Mouse (Mus musculus) midbrain, embryonic 11.5 days (tissue): ENCODE data around the gene Olfr1174-ps. TPM values are rescaled to one million over a fixed set of nuclear protein-coding genes. Genes with fewer than 3 reads are reported as not detected.

Experiments
- ATAC-seq: fragments of 200-750 bp; cut with Nextera tagmentation; 2 replicates; pipeline ENCODE4 v1.8.0; 2017; ENCODE audit warnings: moderate TSS enrichment, moderate library complexity; ENCODE audit not compliant: low FRiP score
- DNase-seq: peaks from one replicate; pipeline ENCODE4 v3.0.0; 2015; ENCODE audit warnings: low spot score; ENCODE audit errors: missing footprints
- H3K27ac ChIP-seq: fragments of 300-500 bp; sonication (generic); 2 replicates; pipeline ENCODE4 v1.5.1; 2014; ENCODE audit warnings: low read depth, low read length
- H3K27me3 ChIP-seq: fragments of 300-500 bp; sonication (generic); 2 replicates; pipeline ENCODE4 v1.6.1; 2014; ENCODE audit warnings: mild to moderate bottlenecking, low read length, moderate library complexity, mixed read lengths; ENCODE audit not compliant: control insufficient read depth, insufficient read depth
- H3K36me3 ChIP-seq: fragments of 300-500 bp; sonication (generic); 2 replicates; pipeline ENCODE4 v1.6.1; 2014; ENCODE audit warnings: mild to moderate bottlenecking, low read length, moderate library complexity, mixed read lengths; ENCODE audit not compliant: control insufficient read depth, insufficient read depth
- H3K4me1 ChIP-seq: fragments of 300-500 bp; sonication (generic); 2 replicates; pipeline ENCODE4 v1.6.1; 2014; ENCODE audit warnings: low read length; ENCODE audit not compliant: control insufficient read depth, insufficient read depth
- H3K4me2 ChIP-seq: fragments of 300-500 bp; sonication (generic); 2 replicates; pipeline ENCODE4 v1.6.1; 2014; ENCODE audit warnings: mild to moderate bottlenecking, moderate library complexity
- H3K4me3 ChIP-seq: fragments of 300-500 bp; sonication (generic); 2 replicates; pipeline ENCODE4 v1.5.1; 2014; ENCODE audit warnings: low read depth, low read length
- H3K9ac ChIP-seq: fragments of 300-500 bp; sonication (generic); 2 replicates; pipeline ENCODE4 v1.6.1; 2014; ENCODE audit warnings: low read length
- H3K9me3 ChIP-seq: fragments of 300-500 bp; sonication (generic); 2 replicates; pipeline ENCODE4 v1.6.1; 2016; ENCODE audit warnings: low read length; ENCODE audit not compliant: control insufficient read depth
- WGBS: fragments of 180-500 bp; shearing (Covaris S2); extraction: QIAGEN DNeasy Blood & Tissue Kit; methylation state at CpG from one replicate; pipeline ENCODE4 v1.1.7; 2014; 5-methylcytosine and 5-hydroxymethylcytosine counted together
- polyA plus RNA-seq: library from polyadenylated mRNA; unstranded; fragments of >200 nt; fragmentation: Nextera tagmentation; extraction: Ambion mirVana; gene quantifications from 2 replicates; pipeline ENCODE4 v1.2.1, GENCODE M21; 2014

The Olfr1174-ps gene
- polyA plus RNA-seq: not detected in 2 replicates

DNA sequence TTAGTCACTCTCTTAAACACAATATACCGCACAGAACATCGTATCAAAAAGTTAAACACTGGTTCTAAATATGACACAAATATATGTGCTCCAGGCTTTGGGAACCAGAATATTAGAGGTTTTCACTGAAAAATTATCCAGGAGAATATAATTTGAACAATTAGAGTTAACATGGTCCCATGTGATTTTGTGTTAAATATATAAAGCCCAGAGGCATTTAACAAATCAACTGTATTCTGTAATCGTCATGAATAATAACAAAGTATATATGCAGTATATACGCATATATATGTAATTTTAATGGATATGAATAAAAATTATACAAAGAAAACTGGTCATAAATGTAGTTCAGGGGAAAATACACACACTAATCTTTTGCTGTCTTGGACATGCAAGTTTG, at the start of gene Olfr1174-ps:
Olfr1174-ps (minus strand) TSS at position 101 of the 400 bp plus-strand sequence.
- no peak within 1 kb of the TSS for H3K27ac ChIP-seq
- no peaks in the 10 kb centered on the region for H3K9me3 ChIP-seq
- DNase-seq (no peak), ATAC-seq (no peak)
- H3K4me1 ChIP-seq: no peaks in the 10 kb centered on the region
- H3K4me3 ChIP-seq: no peak within 1 kb of the TSS
- H3K4me2 ChIP-seq: no peak within 1 kb of the TSS
- 92% methylated on average over 4 of the region's 4 CpGs for WGBS
- H3K36me3 ChIP-seq: no peaks in the 10 kb centered on the region
- H3K27me3 ChIP-seq: no peaks in the 10 kb centered on the region
- no peak within 1 kb of the TSS for H3K9ac ChIP-seq

GRCm38 (mm10) chr2:88356304-88356703, 41.4 kb upstream of the Olfr1174-ps start:
- no peaks in the 10 kb centered on the region for H3K27me3 ChIP-seq
- H3K4me1 ChIP-seq: no peaks in the 10 kb centered on the region
- DNase-seq: peak; percentile 89
- H3K27ac ChIP-seq: no peak overlapping the region
- no peak overlapping the region for H3K4me2 ChIP-seq
- H3K9me3 ChIP-seq: no peaks in the 10 kb centered on the region
- no peak overlapping the region for H3K4me3 ChIP-seq
- peak; percentile 55; the same call in 1 of the 2 replicates for ATAC-seq
- H3K36me3 ChIP-seq: no peaks in the 10 kb centered on the region
- WGBS: 2% methylated on average over 2 of the region's 2 CpGs
- H3K9ac ChIP-seq: no peak overlapping the region

GRCm38 (mm10) chr2:88346392-88346791, 31.5 kb upstream of the Olfr1174-ps start, which contains the start of gene Olfr1177-ps:
Gene Olfr1177-ps, minus strand, starts transcription at chr2:88346492.
- no peaks in the 10 kb centered on the region for H3K27me3 ChIP-seq
- ATAC-seq (no peak), DNase-seq (no peak)
- no peak within 1 kb of the TSS for H3K4me2 ChIP-seq
- H3K36me3 ChIP-seq: no peaks in the 10 kb centered on the region
- H3K9me3 ChIP-seq: no peaks in the 10 kb centered on the region
- H3K4me3 ChIP-seq: no peak within 1 kb of the TSS
- H3K4me1 ChIP-seq: no peaks in the 10 kb centered on the region
- H3K27ac ChIP-seq: no peak within 1 kb of the TSS
- WGBS: 83% methylated on average over 1 of the region's 1 CpGs
- no peak within 1 kb of the TSS for H3K9ac ChIP-seq

- H3K4me3 ChIP-seq: no peak within 1 kb of the TSS
- H3K36me3 ChIP-seq: no peaks in the 10 kb centered on the region
- H3K9ac ChIP-seq: no peak within 1 kb of the TSS
- no peak for ATAC-seq
- DNase-seq: no peak
- H3K27me3 ChIP-seq: no peaks in the 10 kb centered on the region
- no peaks in the 10 kb centered on the region for H3K4me1 ChIP-seq
- no peak within 1 kb of the TSS for H3K27ac ChIP-seq
- H3K9me3 ChIP-seq: no peaks in the 10 kb centered on the region
- H3K4me2 ChIP-seq: no peak within 1 kb of the TSS
- WGBS: 81% methylated on average over 1 of the region's 1 CpGs
These were observed 21.5 kb upstream of the Olfr1174-ps start, which contains the start of gene Olfr1176 for GRCm38 (mm10) chr2:88336421-88336820. Gene Olfr1176, plus strand, starts transcription at chr2:88336721.

GRCm38 (mm10) chr2:88327115-88327514, 12.2 kb upstream of the Olfr1174-ps start, which contains the start of gene Olfr1175-ps:
Gene Olfr1175-ps, minus strand, starts transcription at chr2:88327215.
- H3K4me3 ChIP-seq: no peak within 1 kb of the TSS
- no peaks in the 10 kb centered on the region for H3K4me1 ChIP-seq
- ATAC-seq: no peak
- H3K36me3 ChIP-seq: no peaks in the 10 kb centered on the region
- no peak within 1 kb of the TSS for H3K4me2 ChIP-seq
- no peak for DNase-seq
- no peak within 1 kb of the TSS for H3K9ac ChIP-seq
- H3K9me3 ChIP-seq: no peaks in the 10 kb centered on the region
- H3K27me3 ChIP-seq: no peaks in the 10 kb centered on the region
- no peak within 1 kb of the TSS for H3K27ac ChIP-seq
- WGBS: 96% methylated on average over 2 of the region's 2 CpGs

GRCm38 (mm10) chr2:88279775-88280174, 35.2 kb downstream of the Olfr1174-ps start, which contains the start of gene Olfr1173:
Gene Olfr1173, minus strand, starts transcription at chr2:88279875.
- no peaks in the 10 kb centered on the region for H3K9me3 ChIP-seq
- ATAC-seq: no peak
- no peak within 1 kb of the TSS for H3K4me2 ChIP-seq
- no peaks in the 10 kb centered on the region for H3K27me3 ChIP-seq
- H3K4me1 ChIP-seq: no peaks in the 10 kb centered on the region
- no peak within 1 kb of the TSS for H3K4me3 ChIP-seq
- H3K9ac ChIP-seq: no peak within 1 kb of the TSS
- H3K27ac ChIP-seq: no peak within 1 kb of the TSS
- no peak for DNase-seq
- H3K36me3 ChIP-seq: no peaks in the 10 kb centered on the region

Other genes with a start within 250 kb of the Olfr1174-ps start
- not detected in 2 replicates for gene Olfr1163, start 243.3 kb downstream of the Olfr1174-ps start, polyA plus RNA-seq
- not detected in 2 replicates for gene Olfr1164, start 221.2 kb downstream of the Olfr1174-ps start, polyA plus RNA-seq
- gene Olfr1166, start 186.9 kb downstream of the Olfr1174-ps start, polyA plus RNA-seq: not detected in 2 replicates
- gene Olfr1167, start 159.9 kb downstream of the Olfr1174-ps start, polyA plus RNA-seq: not detected in 2 replicates
- gene Olfr1168, start 133.3 kb downstream of the Olfr1174-ps start, polyA plus RNA-seq: not detected in 2 replicates
- gene Olfr1170, start 86.8 kb downstream of the Olfr1174-ps start, polyA plus RNA-seq: not detected in 2 replicates
- not detected in 2 replicates for gene Olfr1173, start 35.3 kb downstream of the Olfr1174-ps start, polyA plus RNA-seq
- not detected in 2 replicates for gene Olfr1175-ps, start 12.1 kb upstream of the Olfr1174-ps start, polyA plus RNA-seq
- gene Olfr1176, start 21.6 kb upstream of the Olfr1174-ps start, polyA plus RNA-seq: not detected in 2 replicates
- not detected in 2 replicates for gene Olfr1177-ps, start 31.4 kb upstream of the Olfr1174-ps start, polyA plus RNA-seq
- not detected in 2 replicates for gene Olfr1178, start 71.9 kb upstream of the Olfr1174-ps start, polyA plus RNA-seq
- gene Olfr1179, start 91.3 kb upstream of the Olfr1174-ps start, polyA plus RNA-seq: not detected in 2 replicates
- not detected in 2 replicates for gene Olfr1180, start 104.0 kb upstream of the Olfr1174-ps start, polyA plus RNA-seq
- not detected in 2 replicates for gene Olfr1181, start 111.0 kb upstream of the Olfr1174-ps start, polyA plus RNA-seq
- gene Gm13757, start 134.0 kb upstream of the Olfr1174-ps start, polyA plus RNA-seq: not detected in 2 replicates
- gene Olfr1183, start 139.7 kb upstream of the Olfr1174-ps start, polyA plus RNA-seq: not detected in 2 replicates
- gene Olfr1184, start 168.5 kb upstream of the Olfr1174-ps start, polyA plus RNA-seq: not detected in 2 replicates
- not detected in 2 replicates for gene Olfr1185-ps1, start 178.2 kb upstream of the Olfr1174-ps start, polyA plus RNA-seq
- not detected in 2 replicates for gene Olfr1186, start 203.4 kb upstream of the Olfr1174-ps start, polyA plus RNA-seq
- gene Olfr1188, start 241.8 kb upstream of the Olfr1174-ps start, polyA plus RNA-seq: not detected in 2 replicates